Mouse (Mus musculus): Measurements from ENCODE around the gene Shtn1. TPM values are rescaled to one million over a fixed set of nuclear protein-coding genes. Genes with fewer than 3 reads are reported as not detected.

The Shtn1 gene
- polyA plus RNA-seq, 1 experiment from 2014 or later, result 0.94 TPM

- 0 out of 2 replicates have a peak overlapping the region, but pooled peaks have one; percentile 11 for H3K4me3 ChIP-seq (replicated peaks)
- no peak for ATAC-seq (ENCODE audit: insufficient number of reproducible peaks, insufficient read depth, low FRiP score, low TSS enrichment, low read depth)
- no peak overlapping the region for H3K27ac ChIP-seq
- peaks cover 53% of the 10 kb centered on the region for H3K27me3 ChIP-seq
- H3K36me3 ChIP-seq, result no peaks in the 10 kb centered on the region
- no peaks in the 10 kb centered on the region for H3K9me3 ChIP-seq
- peaks cover 30% of the 10 kb centered on the region for H3K4me1 ChIP-seq (replicated peaks)
- WGBS, result 18% methylated on average over 13 of the region's 13 CpGs
- peak overlapping the region; percentile 33 for H3K4me2 ChIP-seq
- H3K9ac ChIP-seq (replicated peaks), result no peak overlapping the region
Observed at GRCm38 (mm10) chr19:58970826-58971225, 105.1 kb downstream of the Shtn1 start.

DNA sequence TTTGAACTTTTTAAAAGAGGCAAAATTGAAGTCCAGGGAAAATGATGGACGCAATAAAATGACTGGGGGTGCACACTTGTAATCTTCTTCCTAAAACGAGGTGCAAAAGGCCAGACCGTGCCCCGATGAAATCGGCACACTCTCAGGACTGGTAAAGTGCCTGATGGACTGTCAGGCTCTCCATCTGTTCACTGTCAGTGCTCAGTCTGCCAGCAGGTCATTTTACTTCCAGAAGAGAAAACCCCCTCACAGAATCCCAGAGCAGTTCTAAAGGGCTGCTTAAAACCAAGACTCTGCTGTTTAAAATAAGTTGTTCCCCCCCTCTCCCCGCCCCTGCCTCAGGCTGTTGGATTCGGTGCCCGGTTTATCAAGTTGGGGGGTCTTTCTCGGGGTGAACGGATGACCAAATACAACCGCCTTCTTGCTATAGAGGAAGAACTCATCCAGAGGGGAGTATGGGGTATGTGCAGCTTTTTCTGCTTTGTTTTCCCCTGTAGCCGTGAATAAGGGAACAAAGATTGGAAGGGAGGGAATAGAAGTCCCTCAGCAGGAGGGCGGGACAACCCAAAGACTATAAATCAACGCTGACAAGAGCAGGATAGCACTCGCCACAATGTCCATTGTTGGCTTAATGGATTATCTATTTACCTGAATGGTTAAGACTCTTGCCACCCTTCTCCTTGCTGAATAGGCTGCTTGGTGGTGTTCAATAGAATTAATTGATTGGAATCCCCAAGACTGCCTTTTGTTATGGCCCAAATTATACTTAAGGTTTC lies 107.0 kb downstream of the Shtn1 start:
- no peaks in the 10 kb centered on the region for H3K9me3 ChIP-seq
- no peaks in the 10 kb centered on the region for H3K36me3 ChIP-seq
- no peak overlapping the region for H3K27ac ChIP-seq
- no peak for ATAC-seq (ENCODE audit: insufficient number of reproducible peaks, insufficient read depth, low FRiP score, low TSS enrichment, low read depth)
- 34% methylated on average over 15 of the region's 15 CpGs for WGBS
- no peak overlapping the region for H3K9ac ChIP-seq (replicated peaks)
- no peak overlapping the region for H3K4me3 ChIP-seq (replicated peaks)
- H3K27me3 ChIP-seq, result peaks cover 56% of the 10 kb centered on the region
- no peak overlapping the region for H3K4me2 ChIP-seq
- peaks cover 25% of the 10 kb centered on the region for H3K4me1 ChIP-seq (replicated peaks)

DNA sequence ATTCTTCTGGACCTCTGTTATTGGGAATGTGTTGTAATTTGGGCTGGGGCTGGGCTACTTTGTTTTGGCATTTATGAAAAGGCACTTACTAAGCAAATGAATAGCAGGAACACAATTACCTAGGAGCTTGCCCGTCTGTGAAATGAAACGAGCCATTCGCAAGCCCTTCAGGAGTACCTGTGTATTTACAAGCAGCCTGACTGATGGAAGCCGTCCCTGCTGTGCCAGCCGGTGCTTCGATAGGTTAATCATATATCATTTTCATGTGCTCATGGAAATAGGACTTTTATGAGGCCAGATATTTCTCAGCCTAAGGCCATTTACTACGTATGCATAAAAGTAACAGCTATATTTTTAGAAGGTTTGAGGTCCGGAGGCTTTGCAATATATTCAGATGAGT lies 112.9 kb downstream of the Shtn1 start:
- Histone ChIP-seq H3K36me3 (no peaks in the 10 kb centered on the region), H3K9me3 (no peaks in the 10 kb centered on the region), H3K4me3 (replicated peaks) (no peak overlapping the region), H3K27ac (no peak overlapping the region), H3K4me1 (replicated peaks) (peaks cover 27% of the 10 kb centered on the region), H3K9ac (replicated peaks) (no peak overlapping the region), H3K27me3 (peaks cover 21% of the 10 kb centered on the region), H3K4me2 (no peak overlapping the region)
- 24% methylated on average over 8 of the region's 8 CpGs for WGBS
- 0 out of 2 replicates have a peak, but pooled peaks have one; percentile 56 for ATAC-seq (ENCODE audit: insufficient number of reproducible peaks, insufficient read depth, low FRiP score, low TSS enrichment, low read depth)

DNA sequence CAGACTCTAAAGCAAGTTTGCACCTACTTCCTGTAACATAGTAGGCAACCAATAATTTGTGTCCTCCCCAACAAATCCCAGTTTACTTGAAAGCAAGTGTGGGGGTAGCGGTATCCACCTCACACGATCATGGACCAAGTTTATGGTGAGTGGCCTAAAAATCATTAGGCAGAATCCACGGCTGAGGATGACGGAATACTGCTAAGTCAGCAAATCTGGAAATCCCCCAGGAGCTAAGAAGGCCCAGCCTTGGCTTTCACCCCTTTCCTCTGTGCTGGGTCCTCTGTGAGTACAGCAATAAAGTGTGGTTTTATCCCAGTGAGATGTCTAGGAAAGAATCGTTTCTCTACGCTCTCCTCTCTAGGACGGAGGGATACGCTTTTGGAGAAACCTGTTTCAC lies 121.1 kb downstream of the Shtn1 start:
- no peak for ATAC-seq (ENCODE audit: insufficient number of reproducible peaks, insufficient read depth, low FRiP score, low TSS enrichment, low read depth)
- Histone ChIP-seq H3K36me3 (no peaks in the 10 kb centered on the region), H3K4me1 (replicated peaks) (no peaks in the 10 kb centered on the region; the same call in 1 of the 2 replicates), H3K27ac (no peak overlapping the region), H3K4me2 (no peak overlapping the region), H3K9ac (replicated peaks) (no peak overlapping the region), H3K27me3 (peaks cover 33% of the 10 kb centered on the region), H3K9me3 (no peaks in the 10 kb centered on the region), H3K4me3 (replicated peaks) (no peak overlapping the region)
- 87% methylated on average over 8 of the region's 8 CpGs for WGBS

GRCm38 (mm10) chr19:58952236-58952635 lies 123.7 kb downstream of the Shtn1 start:
- H3K4me1 ChIP-seq (replicated peaks), result no peaks in the 10 kb centered on the region; the same call in 1 of the 2 replicates
- no peak overlapping the region for H3K4me3 ChIP-seq (replicated peaks)
- H3K9me3 ChIP-seq, result no peaks in the 10 kb centered on the region
- H3K27me3 ChIP-seq, result peaks cover 33% of the 10 kb centered on the region
- 68% methylated on average over 11 of the region's 13 CpGs for WGBS
- H3K4me2 ChIP-seq, result no peak overlapping the region
- no peaks in the 10 kb centered on the region for H3K36me3 ChIP-seq
- no peak overlapping the region for H3K9ac ChIP-seq (replicated peaks)
- no peak for ATAC-seq (ENCODE audit: insufficient number of reproducible peaks, insufficient read depth, low FRiP score, low TSS enrichment, low read depth)
- no peak overlapping the region for H3K27ac ChIP-seq

- H3K9me3 ChIP-seq, result no peaks in the 10 kb centered on the region
- H3K4me1 ChIP-seq (replicated peaks), result no peaks in the 10 kb centered on the region; the same call in 1 of the 2 replicates
- no peak overlapping the region for H3K27ac ChIP-seq
- ATAC-seq (ENCODE audit: insufficient number of reproducible peaks, insufficient read depth, low FRiP score, low TSS enrichment, low read depth), result no peak
- H3K36me3 ChIP-seq, result no peaks in the 10 kb centered on the region
- no peak overlapping the region for H3K9ac ChIP-seq (replicated peaks)
- H3K4me3 ChIP-seq (replicated peaks), result no peak overlapping the region
- no peak overlapping the region for H3K4me2 ChIP-seq
- H3K27me3 ChIP-seq, result peaks cover 35% of the 10 kb centered on the region
- WGBS, result 67% methylated on average over 3 of the region's 3 CpGs
Observed at GRCm38 (mm10) chr19:58951521-58951920, 124.4 kb downstream of the Shtn1 start.

DNA sequence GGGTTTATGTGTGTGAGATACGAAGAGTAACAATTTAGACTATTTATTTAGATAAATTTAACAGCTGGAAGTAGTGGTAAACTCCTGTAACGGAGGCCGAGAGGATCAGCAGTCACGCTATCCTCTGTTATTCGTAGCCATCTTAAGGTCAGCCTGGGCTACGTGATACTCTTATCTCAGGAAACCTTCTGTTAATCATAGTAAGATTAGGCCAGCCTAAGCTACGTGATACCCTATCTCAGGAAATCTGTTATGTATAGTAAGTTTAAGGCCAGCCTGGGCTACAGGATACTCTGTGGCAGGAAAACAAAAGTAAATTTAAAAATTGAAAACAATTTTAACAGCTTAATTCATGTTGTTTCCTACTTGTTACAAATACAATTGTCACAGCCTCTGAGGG lies 129.9 kb downstream of the Shtn1 start:
- H3K36me3 ChIP-seq, result no peaks in the 10 kb centered on the region
- H3K9me3 ChIP-seq, result no peaks in the 10 kb centered on the region
- H3K4me2 ChIP-seq, result no peak overlapping the region
- H3K27me3 ChIP-seq, result peaks cover 2% of the 10 kb centered on the region; the same call in 1 of the 2 replicates
- H3K9ac ChIP-seq (replicated peaks), result no peak overlapping the region
- peaks cover 17% of the 10 kb centered on the region for H3K4me1 ChIP-seq (replicated peaks)
- ATAC-seq (ENCODE audit: insufficient number of reproducible peaks, insufficient read depth, low FRiP score, low TSS enrichment, low read depth), result no peak
- 87% methylated on average over 7 of the region's 7 CpGs for WGBS
- no peak overlapping the region for H3K4me3 ChIP-seq (replicated peaks)
- no peak overlapping the region for H3K27ac ChIP-seq

DNA sequence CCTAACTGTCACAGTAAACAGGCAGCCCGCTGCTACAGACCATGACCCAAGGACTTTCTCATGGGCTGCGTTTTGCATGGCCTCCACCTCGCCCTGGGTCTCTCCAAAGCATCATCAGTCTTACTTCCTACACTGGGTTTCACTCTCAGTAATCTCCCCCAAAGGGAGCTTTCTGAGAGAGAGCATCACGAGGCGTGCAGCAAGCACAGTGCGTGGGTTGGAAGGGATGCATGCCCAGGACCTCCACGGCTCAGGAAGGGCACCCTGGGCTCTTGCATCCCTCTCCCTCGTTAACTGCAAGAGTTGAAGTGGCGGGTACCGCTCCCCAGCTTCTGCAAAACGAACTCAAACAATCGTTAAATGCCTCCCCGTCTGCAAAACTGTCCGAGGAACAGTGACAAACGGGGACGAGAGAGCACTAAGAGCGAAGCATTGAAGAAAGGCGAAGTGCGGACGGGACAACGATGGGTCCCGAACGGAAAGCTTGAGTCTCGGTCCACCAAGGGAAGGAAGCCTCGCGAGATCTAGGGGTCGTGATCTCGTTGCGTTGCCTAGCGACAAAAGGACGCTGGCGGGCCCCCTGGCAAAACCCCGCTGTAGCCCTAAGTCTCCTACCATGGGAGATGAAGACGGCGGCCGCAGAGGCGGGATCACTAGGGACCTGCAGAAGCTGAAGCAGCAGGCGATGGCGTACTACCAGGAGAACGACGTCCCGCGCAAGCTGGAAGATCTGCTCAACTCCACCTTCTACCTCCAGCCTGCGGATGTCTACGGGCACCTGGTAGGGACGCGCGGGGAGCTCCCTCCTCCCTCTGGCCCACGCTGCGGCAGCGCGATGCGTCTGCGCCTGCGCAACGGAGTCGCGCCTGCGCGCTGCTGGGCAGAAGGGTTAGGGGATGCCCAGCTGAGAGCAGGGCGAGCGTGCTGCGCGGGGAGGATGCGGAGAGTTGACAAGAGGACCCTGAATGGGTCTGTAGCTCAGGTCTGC lies 132.8 kb downstream of the Shtn1 start, which contains the start of the genes Eno4 and Hspa12a:
Gene Eno4, plus strand, starts transcription at position 585 of the 988 bp plus-strand sequence.
Gene Hspa12a, minus strand, starts transcription at position 814 of the 988 bp plus-strand sequence.
- Histone ChIP-seq H3K4me1 (replicated peaks) (peaks cover 17% of the 10 kb centered on the region), H3K4me3 (replicated peaks) (peak within 1 kb of the TSS; percentile 54), H3K27ac (peak within 1 kb of the TSS; percentile 67), H3K9ac (replicated peaks) (peak within 1 kb of the TSS; percentile 75), H3K9me3 (no peaks in the 10 kb centered on the region), H3K4me2 (peak within 1 kb of the TSS; percentile 85), H3K27me3 (0 out of 2 replicates have a peak, but pooled peaks cover 2% of the 10 kb centered on the region), H3K36me3 (no peaks in the 10 kb centered on the region)
- peak; percentile 94 for ATAC-seq (ENCODE audit: insufficient number of reproducible peaks, insufficient read depth, low FRiP score, low TSS enrichment, low read depth)
- WGBS, result under 1% methylated on average over 65 of the region's 65 CpGs

DNA sequence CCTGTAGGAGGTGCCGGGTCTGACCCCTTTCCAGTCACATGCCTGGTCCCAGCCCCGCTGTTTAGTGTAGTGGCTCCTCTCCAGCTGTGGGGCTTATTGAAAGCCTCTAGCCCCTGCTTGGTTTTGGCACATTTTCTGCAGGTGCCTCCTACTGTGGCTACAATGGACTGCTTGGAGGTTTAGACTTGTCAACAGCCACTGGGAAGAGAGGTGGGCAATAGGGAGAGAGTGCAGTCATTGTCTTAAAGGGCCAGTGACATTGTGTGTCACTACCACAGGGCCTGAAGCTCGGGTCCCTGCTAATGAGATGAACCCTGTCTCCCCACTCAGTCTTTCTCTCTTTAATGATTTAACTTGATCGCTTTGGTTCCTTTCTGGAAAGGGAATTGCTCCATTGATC lies 142.8 kb downstream of the Shtn1 start:
- Histone ChIP-seq H3K27ac (no peak overlapping the region), H3K27me3 (peaks cover 44% of the 10 kb centered on the region), H3K9ac (replicated peaks) (no peak overlapping the region), H3K4me3 (replicated peaks) (no peak overlapping the region), H3K4me1 (replicated peaks) (peaks cover 39% of the 10 kb centered on the region), H3K9me3 (no peaks in the 10 kb centered on the region), H3K4me2 (no peak overlapping the region), H3K36me3 (no peaks in the 10 kb centered on the region)
- 7% methylated on average over 4 of the region's 4 CpGs for WGBS
- ATAC-seq (ENCODE audit: insufficient number of reproducible peaks, insufficient read depth, low FRiP score, low TSS enrichment, low read depth), result no peak

- H3K27ac ChIP-seq, result peak overlapping the region; percentile 37; the same call in 1 of the 2 replicates
- 0 out of 2 replicates have a peak overlapping the region, but pooled peaks have one; percentile 6 for H3K4me2 ChIP-seq
- H3K36me3 ChIP-seq, result no peaks in the 10 kb centered on the region
- H3K9ac ChIP-seq (replicated peaks), result no peak overlapping the region
- peaks cover 45% of the 10 kb centered on the region for H3K27me3 ChIP-seq
- H3K9me3 ChIP-seq, result no peaks in the 10 kb centered on the region
- peaks cover 33% of the 10 kb centered on the region for H3K4me1 ChIP-seq (replicated peaks)
- H3K4me3 ChIP-seq (replicated peaks), result no peak overlapping the region
- 22% methylated on average over 16 of the region's 16 CpGs for WGBS
- no peak for ATAC-seq (ENCODE audit: insufficient number of reproducible peaks, insufficient read depth, low FRiP score, low TSS enrichment, low read depth)
Observed at GRCm38 (mm10) chr19:58931081-58931800, 144.7 kb downstream of the Shtn1 start.
